Mouse (Mus musculus) MEL (cell line): Measurements from ENCODE around the gene Fkbp5. TPM values are rescaled to one million over a fixed set of nuclear protein-coding genes. Genes with fewer than 3 reads are reported as not detected.

ENCODE experiments used
- DNase-seq: peaks from one replicate; pipeline ENCODE4 v3.0.0; 2011; ENCODE audit warnings: low read depth, low spot score
- H3K27ac ChIP-seq: 2 replicates; pipeline ENCODE4 v1.5.1; 2012; ENCODE audit warnings: low read depth, mild to moderate bottlenecking, control low read depth, low read length, moderate library complexity; ENCODE audit not compliant: control insufficient read depth
- H3K27me3 ChIP-seq, 2 experiments: fragments of 150-350 bp in 1 of 2; sonication (generic) in 1 of 2; 2 replicates each; pipeline ENCODE4 v1.6.1; 2012; ENCODE audit warnings: low read length in 2 of 2, mild to moderate bottlenecking in 2 of 2, improper control_type of control experiment in 1 of 2, moderate library complexity in 1 of 2; ENCODE audit not compliant: insufficient read depth in 2 of 2, control insufficient read depth in 1 of 2
- H3K36me3 ChIP-seq, 2 experiments: 2 replicates each; pipeline ENCODE4 v1.6.1; 2012 to 2014; ENCODE audit warnings: low read length in 2 of 2, improper control_type of control experiment in 1 of 2, inconsistent platforms in 1 of 2, mild to moderate bottlenecking in 1 of 2; ENCODE audit not compliant: insufficient read depth in 2 of 2, control insufficient read depth in 1 of 2
- H3K4me1 ChIP-seq, 2 experiments: fragments of 150-350 bp in 1 of 2; sonication (generic) in 1 of 2; 2 replicates each; pipeline ENCODE4 v1.6.1; 2012; ENCODE audit warnings: low read length in 2 of 2, improper control_type of control experiment in 1 of 2, mild to moderate bottlenecking in 1 of 2; ENCODE audit not compliant: insufficient read depth in 2 of 2, control insufficient read depth in 1 of 2
- H3K4me3 ChIP-seq, 2 experiments: fragments of 150-350 bp in 1 of 2; sonication (generic) in 1 of 2; 2 replicates each; pipeline ENCODE4 v1.5.1; 2012; ENCODE audit warnings: low read depth in 2 of 2, low read length in 2 of 2, mild to moderate bottlenecking in 2 of 2, moderate library complexity in 2 of 2, control low read depth in 1 of 2, improper control_type of control experiment in 1 of 2; ENCODE audit not compliant: control insufficient read depth in 1 of 2, insufficient read depth in 1 of 2
- H3K79me2 ChIP-seq: 2 replicates; pipeline ENCODE4 v1.6.1; 2012; ENCODE audit warnings: mild to moderate bottlenecking, low read length, moderate library complexity; ENCODE audit not compliant: control insufficient read depth, poor library complexity, insufficient read depth
- H3K9ac ChIP-seq: 2 replicates; pipeline ENCODE4 v1.6.1; 2012; ENCODE audit warnings: low read depth, mild to moderate bottlenecking, control low read depth, low read length, moderate library complexity; ENCODE audit not compliant: control insufficient read depth, poor library complexity, severe bottlenecking
- H3K9me3 ChIP-seq: fragments of 150-350 bp; sonication (generic); replicated peaks from 2 replicates; pipeline ENCODE4 v1.6.1; 2012; ENCODE audit warnings: mild to moderate bottlenecking, low read length, improper control_type of control experiment, moderate library complexity; ENCODE audit not compliant: insufficient read depth
- BHLHE40 ChIP-seq: IDR thresholded peaks from 2 replicates; pipeline ENCODE4 v1.6.1; 2012; ENCODE audit warnings: low read depth, mild to moderate bottlenecking, inconsistent platforms, low read length, improper control_type of control experiment, borderline replicate concordance
- ELF1 ChIP-seq: IDR thresholded peaks from 2 replicates; pipeline ENCODE4 v1.6.1; 2014; ENCODE audit warnings: low read depth, mild to moderate bottlenecking, inconsistent platforms, low read length, improper control_type of control experiment, moderate library complexity
- EP300 ChIP-seq, 2 experiments: IDR thresholded peaks; 2 replicates each; pipeline ENCODE4 v1.6.1; 2011; ENCODE audit warnings: improper control_type of control experiment in 2 of 2, low read length in 2 of 2, low read depth in 1 of 2, mild to moderate bottlenecking in 1 of 2
- HCFC1 ChIP-seq: IDR thresholded peaks from 2 replicates; pipeline ENCODE4 v1.6.1; 2012; ENCODE audit warnings: low read depth, mild to moderate bottlenecking, inconsistent platforms, low read length, improper control_type of control experiment, moderate library complexity
- MAX ChIP-seq: IDR thresholded peaks from 2 replicates; pipeline ENCODE4 v1.6.1; 2011; ENCODE audit warnings: low read length, improper control_type of control experiment
- MEF2A ChIP-seq: IDR thresholded peaks from 2 replicates; pipeline ENCODE4 v1.6.1; 2014; ENCODE audit warnings: low read depth, mild to moderate bottlenecking, inconsistent platforms, low read length, improper control_type of control experiment; ENCODE audit not compliant: poor library complexity, insufficient replicate concordance, severe bottlenecking; ENCODE audit errors: extremely low read depth
- MXI1 ChIP-seq: IDR thresholded peaks from 2 replicates; pipeline ENCODE4 v1.6.1; 2011; ENCODE audit warnings: mild to moderate bottlenecking, low read depth, low read length, improper control_type of control experiment
- MYB ChIP-seq: IDR thresholded peaks from 2 replicates; pipeline ENCODE4 v1.6.1; 2011; ENCODE audit warnings: mild to moderate bottlenecking, low read depth, low read length, improper control_type of control experiment
- MYC ChIP-seq: IDR thresholded peaks from 2 replicates; pipeline ENCODE4 v1.6.1; 2011; ENCODE audit warnings: low read depth, mild to moderate bottlenecking, low read length, improper control_type of control experiment, moderate library complexity
- NELFE ChIP-seq: IDR thresholded peaks from 2 replicates; pipeline ENCODE4 v1.6.1; 2011; ENCODE audit warnings: low read depth, low read length, improper control_type of control experiment
- NRF1 ChIP-seq: IDR thresholded peaks from 2 replicates; pipeline ENCODE4 v1.6.1; 2014; ENCODE audit warnings: low read depth, mild to moderate bottlenecking, inconsistent platforms, low read length, improper control_type of control experiment, moderate library complexity; ENCODE audit not compliant: poor library complexity, insufficient read depth, severe bottlenecking
- POLR2A ChIP-seq, 2 experiments: IDR thresholded peaks; 2 replicates each; pipeline ENCODE4 v1.6.1; 2011 to 2012; ENCODE audit warnings: low read length in 2 of 2, mild to moderate bottlenecking in 2 of 2, control low read depth in 1 of 2, improper control_type of control experiment in 1 of 2, low read depth in 1 of 2, moderate library complexity in 1 of 2; ENCODE audit not compliant: control insufficient read depth in 1 of 2, insufficient read depth in 1 of 2, poor library complexity in 1 of 2
- POLR2AphosphoS2 ChIP-seq: IDR thresholded peaks from 2 replicates; pipeline ENCODE4 v1.6.1; 2011; ENCODE audit warnings: low read length, improper control_type of control experiment
- POLR2AphosphoS5 ChIP-seq: IDR thresholded peaks from 2 replicates; pipeline ENCODE4 v1.6.1; 2012; ENCODE audit warnings: low read depth, borderline replicate concordance, mild to moderate bottlenecking, inconsistent platforms, low read length, moderate library complexity, mixed read lengths
- RCOR1 ChIP-seq: IDR thresholded peaks from 2 replicates; pipeline ENCODE4 v1.6.1; 2012; ENCODE audit warnings: low read depth, mild to moderate bottlenecking, inconsistent platforms, low read length, improper control_type of control experiment
- SIN3A ChIP-seq: IDR thresholded peaks from 2 replicates; pipeline ENCODE4 v1.6.1; 2012; ENCODE audit warnings: low read length, improper control_type of control experiment, inconsistent platforms
- SMC3 ChIP-seq: IDR thresholded peaks from 2 replicates; pipeline ENCODE4 v1.6.1; 2011; ENCODE audit warnings: low read depth, low read length, improper control_type of control experiment
- TBP ChIP-seq: IDR thresholded peaks from 2 replicates; pipeline ENCODE4 v1.8.0; 2011; ENCODE audit warnings: low read depth, low read length, improper control_type of control experiment
- UBTF ChIP-seq: IDR thresholded peaks from 2 replicates; pipeline ENCODE4 v1.6.1; 2012; ENCODE audit warnings: low read depth, mild to moderate bottlenecking, inconsistent platforms, low read length, improper control_type of control experiment, moderate library complexity, borderline replicate concordance; ENCODE audit not compliant: insufficient read depth
- USF2 ChIP-seq, 2 experiments: IDR thresholded peaks; 2 replicates each; pipeline ENCODE4 v1.6.1; 2011 to 2012; ENCODE audit warnings: improper control_type of control experiment in 2 of 2, low read length in 2 of 2, borderline replicate concordance in 1 of 2, inconsistent platforms in 1 of 2, low read depth in 1 of 2, mild to moderate bottlenecking in 1 of 2; ENCODE audit not compliant: insufficient read depth in 1 of 2
- ZKSCAN1 ChIP-seq: IDR thresholded peaks from 2 replicates; pipeline ENCODE4 v1.6.1; 2012; ENCODE audit warnings: low read depth, mild to moderate bottlenecking, inconsistent platforms, low read length, improper control_type of control experiment, moderate library complexity
- ZMIZ1 ChIP-seq: IDR thresholded peaks from 2 replicates; pipeline ENCODE4 v1.6.1; 2012; ENCODE audit warnings: low read depth, mild to moderate bottlenecking, inconsistent platforms, low read length, improper control_type of control experiment, moderate library complexity
- ZNF384 ChIP-seq: IDR thresholded peaks from 2 replicates; pipeline ENCODE4 v1.6.1; 2012; ENCODE audit warnings: low read depth, mild to moderate bottlenecking, inconsistent platforms, low read length, improper control_type of control experiment
- polyA plus RNA-seq, 2 experiments: library from polyadenylated mRNA; stranded (reverse) in 1 of 2; unstranded in 1 of 2; fragments of >175 nt in 1 of 2; fragments of >200 nt in 1 of 2; gene quantifications; 2 replicates each; pipeline versions ENCODE4 v1.2.1 to v1.2.4; 2012; ENCODE audit warnings: low replicate concordance in 2 of 2, low read depth in 1 of 2; ENCODE audit not compliant: insufficient read length in 2 of 2, insufficient read depth in 1 of 2, missing spikeins in 1 of 2
- total RNA-seq: library from RNA; depleted of rRNA; stranded (reverse); fragments of 300-350 nt; gene quantifications from 2 replicates; pipeline ENCODE4 v1.2.3, GENCODE M21; 2012

Gene Fkbp5
- total and polyA plus RNA-seq, 3 experiments = 16.6 to 184 (median 44.3) TPM

GRCm38 (mm10) chr17:28517956-28518614, 758 bp upstream of the Fkbp5 start:
- H3K9me3 ChIP-seq = no peaks in the 10 kb centered on the region
- peak overlapping the region; percentile 89 for H3K27ac ChIP-seq
- H3K27me3 ChIP-seq = no peaks in the 10 kb centered on the region
- TF ChIP-seq POLR2AphosphoS2 (0 out of 2 replicates have a peak, but pooled peaks have one; percentile 29), USF2 (IDR thresholded peaks at IDR 0.05; ENCODE audit: borderline replicate concordance in 1 of 2, insufficient read depth in 1 of 2, low read depth in 1 of 2, low read length in 2 of 2) (no peak), BHLHE40 (no peak), UBTF (no peak), MYB (no peak), MEF2A (no peak), POLR2A (IDR thresholded peaks at IDR 0.05; ENCODE audit: control insufficient read depth in 1 of 2, insufficient read depth in 1 of 2, low read depth in 1 of 2, low read length in 2 of 2, poor library complexity in 1 of 2) (peak in 1 of 2 experiments; percentile 55; a peak in 2 of 4 replicates), SIN3A (peak; percentile 51; the same call in 1 of the 2 replicates), HCFC1 (no peak), ZMIZ1 (peak; percentile 66; the same call in 1 of the 2 replicates), ZKSCAN1 (no peak), MYC (peak; percentile 26; the same call in 1 of the 2 replicates), RCOR1 (0 out of 2 replicates have a peak, but pooled peaks have one; percentile 7), NELFE (peak; percentile 39; the same call in 1 of the 2 replicates), SMC3 (no peak), MXI1 (peak; percentile 51; the same call in 1 of the 2 replicates), ZNF384 (no peak), EP300 (IDR thresholded peaks at IDR 0.05; ENCODE audit: low read depth in 1 of 2, low read length in 2 of 2) (no peak; a peak in 2 of 4 replicates), POLR2AphosphoS5 (no peak), TBP (no peak), MAX (peak; percentile 46), NRF1 (no peak), ELF1 (no peak)
- H3K4me1 ChIP-seq = peaks cover 0 to 32% of the 10 kb centered on the region in 2 experiments; a peak in 3 of 4 replicates
- H3K36me3 ChIP-seq = peaks cover 0 to 14% of the 10 kb centered on the region in 2 experiments; a peak in 2 of 4 replicates
- peak; percentile 84 for DNase-seq
- H3K79me2 ChIP-seq = no peaks in the 10 kb centered on the region; the same call in 1 of the 2 replicates
- peak overlapping the region; percentile 75 for H3K9ac ChIP-seq
- peak overlapping the region; percentile 52 to 87 for H3K4me3 ChIP-seq
